Mouse (Mus musculus): ENCODE results near the gene Cnst.
A peak's percentile ranks its signal among the peaks of the same experiment; 100 is the strongest.

Gene Cnst

GRCm38 (mm10) chr1:179545768-179546550 is at the start of gene Cnst, which contains the start of gene Tfb2m:
Gene Cnst, plus strand, starts transcription at chr1:179546370.
Gene Tfb2m, minus strand, starts transcription at chr1:179546267.
- DNase-seq, result peak; percentile 99

GRCm38 (mm10) chr1:179499257-179499656 is 46.9 kb upstream of the Cnst start:
- DNase-seq, result no peak

GRCm38 (mm10) chr1:179502565-179502964 is 43.6 kb upstream of the Cnst start:
- DNase-seq, result peak in 1 of 2 experiments; percentile 12

GRCm38 (mm10) chr1:179506530-179507315 is 39.4 kb upstream of the Cnst start:
- peak; percentile 26 to 67 for DNase-seq

- DNase-seq, result no peak
These were observed 35.4 kb upstream of the Cnst start for GRCm38 (mm10) chr1:179510546-179511340.

GRCm38 (mm10) chr1:179511895-179512294 is 34.3 kb upstream of the Cnst start:
- DNase-seq, result no peak

GRCm38 (mm10) chr1:179516941-179517712 is 29.0 kb upstream of the Cnst start:
- DNase-seq, result peak in 1 of 2 experiments; percentile 12

- peak; percentile 79 to 92 for DNase-seq
These were observed 28.3 kb upstream of the Cnst start, which contains the start of gene Smyd3 for GRCm38 (mm10) chr1:179517713-179518465. Gene Smyd3, minus strand, starts transcription at chr1:179518041.

GRCm38 (mm10) chr1:179519901-179520300 is 26.3 kb upstream of the Cnst start:
- no peak for DNase-seq

GRCm38 (mm10) chr1:179539054-179539453 is 7.1 kb upstream of the Cnst start:
- no peak for DNase-seq

GRCm38 (mm10) chr1:179539887-179540286 is 6.3 kb upstream of the Cnst start:
- no peak for DNase-seq

- DNase-seq, result no peak
These were observed 4.7 kb upstream of the Cnst start for GRCm38 (mm10) chr1:179541502-179541901.

- no peak for DNase-seq
These were observed 364 bp downstream of the Cnst start for GRCm38 (mm10) chr1:179546551-179546917.

- no peak for DNase-seq
These were observed 1.0 kb downstream of the Cnst start for GRCm38 (mm10) chr1:179547176-179547575.

- no peak for DNase-seq
These were observed 2.0 kb downstream of the Cnst start for GRCm38 (mm10) chr1:179548220-179548619.

- no peak for DNase-seq
These were observed 3.0 kb downstream of the Cnst start for GRCm38 (mm10) chr1:179548996-179549752.

- DNase-seq, result no peak
These were observed 5.2 kb downstream of the Cnst start for GRCm38 (mm10) chr1:179551336-179551735.

GRCm38 (mm10) chr1:179551921-179552320 is 5.8 kb downstream of the Cnst start:
- no peak for DNase-seq

GRCm38 (mm10) chr1:179552751-179553150 is 6.6 kb downstream of the Cnst start:
- DNase-seq, result peak; percentile 20 to 27

GRCm38 (mm10) chr1:179553197-179553948 is 7.2 kb downstream of the Cnst start:
- peak; percentile 45 to 62 for DNase-seq
